Mouse (Mus musculus) neural tube, embryonic 14.5 days (tissue): ENCODE data around the gene Osbpl5. TPM values are rescaled to one million over a fixed set of nuclear protein-coding genes. Genes with fewer than 3 reads are reported as not detected.

Source experiments
- ATAC-seq: fragments of 200-750 bp; cut with Nextera tagmentation; 2 replicates; pipeline ENCODE4 v1.8.0; 2017; ENCODE audit warnings: low read depth, mild to moderate bottlenecking, moderate TSS enrichment, moderate library complexity
- H3K27ac ChIP-seq: fragments of 300-500 bp; sonication (generic); 2 replicates; pipeline ENCODE4 v1.5.1; 2014; ENCODE audit warnings: low read depth, mild to moderate bottlenecking, control low read depth, low read length, moderate library complexity, mixed read lengths
- H3K27me3 ChIP-seq: fragments of 300-500 bp; sonication (generic); 2 replicates; pipeline ENCODE4 v1.6.1; 2014; ENCODE audit warnings: low read length; ENCODE audit not compliant: control insufficient read depth, insufficient read depth
- H3K36me3 ChIP-seq: fragments of 300-500 bp; sonication (generic); 2 replicates; pipeline ENCODE4 v1.6.1; 2014; ENCODE audit warnings: low read length, mixed read lengths; ENCODE audit not compliant: control insufficient read depth, insufficient read depth
- H3K4me1 ChIP-seq: fragments of 300-500 bp; sonication (generic); 2 replicates; pipeline ENCODE4 v1.6.1; 2014; ENCODE audit warnings: low read length; ENCODE audit not compliant: control insufficient read depth, insufficient read depth
- H3K4me2 ChIP-seq: fragments of 300-500 bp; sonication (generic); 2 replicates; pipeline ENCODE4 v1.6.1; 2014; ENCODE audit warnings: mild to moderate bottlenecking, low read depth, low read length, control low read depth
- H3K4me3 ChIP-seq: fragments of 300-500 bp; sonication (generic); 2 replicates; pipeline ENCODE4 v1.5.1; 2014; ENCODE audit warnings: low read depth, low read length, control low read depth, mixed read lengths
- H3K9ac ChIP-seq: fragments of 300-500 bp; sonication (generic); replicated peaks from 2 replicates; pipeline ENCODE4 v1.6.1; 2014; ENCODE audit warnings: low read depth, mild to moderate bottlenecking, control low read depth, low read length, mixed read lengths
- H3K9me3 ChIP-seq: fragments of 300-500 bp; sonication (generic); 2 replicates; pipeline ENCODE4 v1.6.1; 2016; ENCODE audit warnings: low read length; ENCODE audit not compliant: control insufficient read depth
- WGBS: fragments of 180-500 bp; shearing (Covaris S2); extraction: QIAGEN DNeasy Blood & Tissue Kit; methylation state at CpG from one replicate; pipeline ENCODE4 v1.1.7; 2014; 5-methylcytosine and 5-hydroxymethylcytosine counted together
- polyA plus RNA-seq: library from polyadenylated mRNA; unstranded; fragments of >200 nt; fragmentation: Nextera tagmentation; extraction: Ambion mirVana; gene quantifications from 2 replicates; pipeline ENCODE4 v1.2.1, GENCODE M21; 2014

Gene Osbpl5
- 33.3 and 35.5 TPM in 2 replicates for polyA plus RNA-seq

GRCm38 (mm10) chr7:143756125-143757026 is at the start of gene Osbpl5:
Gene Osbpl5 (minus strand): TSS chr7:143756985.
- Histone ChIP-seq H3K9me3 (no peaks in the 10 kb centered on the region), H3K4me1 (0 out of 2 replicates have a peak, but pooled peaks cover 7% of the 10 kb centered on the region), H3K4me3 (peak within 1 kb of the TSS; percentile 29), H3K9ac (peak within 1 kb of the TSS; percentile 41), H3K4me2 (peak within 1 kb of the TSS; percentile 78), H3K27me3 (peaks cover 15% of the 10 kb centered on the region), H3K36me3 (no peaks in the 10 kb centered on the region), H3K27ac (no peak within 1 kb of the TSS)
- 31% methylated on average over 22 of the region's 22 CpGs for WGBS
- ATAC-seq: peak; percentile 8; the same call in 1 of the 2 replicates

DNA sequence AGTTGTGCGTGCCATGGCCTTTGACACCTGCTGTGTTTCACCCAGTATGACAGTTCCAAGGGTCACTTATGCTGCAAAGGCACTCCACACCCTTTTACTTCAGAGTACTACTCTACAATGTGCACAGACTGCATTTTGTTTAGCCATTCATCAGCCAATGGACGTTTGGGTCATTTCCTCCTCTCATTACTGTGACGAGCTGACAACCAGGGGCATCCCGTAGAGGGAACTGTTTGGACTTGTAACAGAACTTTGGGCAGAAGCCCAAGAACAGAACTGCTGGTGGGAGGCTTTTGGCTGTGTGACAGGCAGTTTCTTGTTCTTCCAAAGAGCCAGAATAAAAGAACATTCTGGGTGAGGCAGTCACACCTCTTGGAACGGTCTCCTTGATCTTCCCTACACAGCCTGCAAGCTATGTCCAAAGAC is 48.4 kb upstream of the Osbpl5 start:
- peaks cover 18% of the 10 kb centered on the region for H3K36me3 ChIP-seq
- WGBS: 70% methylated on average over 5 of the region's 5 CpGs
- H3K4me1 ChIP-seq: no peaks in the 10 kb centered on the region

DNA sequence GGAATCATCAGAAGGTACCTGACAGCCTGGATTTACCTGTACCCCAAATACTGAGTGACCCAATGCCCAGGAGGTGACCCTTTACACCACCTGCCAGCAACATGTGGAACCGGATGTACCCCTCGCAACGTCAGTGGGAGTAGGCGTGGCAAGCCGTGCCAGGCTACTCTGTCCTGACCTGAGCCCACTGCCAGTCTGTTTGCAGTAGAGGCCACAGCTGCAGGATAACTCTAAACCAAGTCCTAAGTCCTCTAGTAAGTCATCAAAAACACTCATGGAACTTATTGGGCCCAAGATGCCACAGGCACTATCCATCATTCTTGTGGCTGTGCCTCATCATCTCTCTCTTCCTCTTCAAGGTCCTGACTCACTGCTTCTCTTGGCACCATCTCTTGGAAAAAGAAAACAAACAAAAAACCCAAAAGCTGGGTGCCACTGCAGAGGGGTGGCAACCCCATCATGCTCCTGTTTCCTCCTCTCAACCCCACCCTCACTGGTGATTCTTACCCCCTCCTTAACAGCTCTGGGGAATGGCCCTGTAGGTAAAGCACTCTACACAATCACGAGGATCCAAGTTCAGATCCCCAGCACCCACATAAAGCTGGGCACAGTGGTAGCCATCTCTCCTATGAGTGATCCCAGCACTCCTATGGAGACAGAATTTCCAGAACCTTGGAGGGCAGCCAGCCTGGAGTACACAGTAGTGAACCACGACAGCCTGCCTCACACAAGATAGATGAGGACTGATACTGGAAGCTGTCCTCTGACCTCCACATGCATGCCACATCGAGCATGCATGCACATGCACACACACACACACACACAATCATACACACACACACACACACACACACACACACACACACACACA is 44.6 kb upstream of the Osbpl5 start:
- Histone ChIP-seq H3K27ac (no peak overlapping the region), H3K4me3 (no peak overlapping the region), H3K36me3 (peaks cover 22% of the 10 kb centered on the region), H3K27me3 (no peaks in the 10 kb centered on the region), H3K9me3 (no peaks in the 10 kb centered on the region), H3K9ac (no peak overlapping the region), H3K4me2 (no peak overlapping the region), H3K4me1 (no peaks in the 10 kb centered on the region)
- 90% methylated on average over 8 of the region's 8 CpGs for WGBS
- no peak for ATAC-seq

More for the DNA sequence above, 48.4 kb upstream of the Osbpl5 start:
- Histone ChIP-seq H3K27me3 (no peaks in the 10 kb centered on the region), H3K4me2 (no peak overlapping the region), H3K9ac (no peak overlapping the region), H3K27ac (no peak overlapping the region), H3K9me3 (no peaks in the 10 kb centered on the region), H3K4me3 (no peak overlapping the region)
- ATAC-seq: no peak; the same call in 1 of the 2 replicates

- no peak for ATAC-seq
- Histone ChIP-seq H3K27me3 (no peaks in the 10 kb centered on the region), H3K9me3 (no peaks in the 10 kb centered on the region), H3K9ac (no peak overlapping the region), H3K4me2 (no peak overlapping the region), H3K36me3 (peaks cover 24% of the 10 kb centered on the region; the same call in 1 of the 2 replicates), H3K4me1 (no peaks in the 10 kb centered on the region), H3K27ac (no peak overlapping the region), H3K4me3 (no peak overlapping the region)
- 94% methylated on average over 1 of the region's 1 CpGs for WGBS
Measured at GRCm38 (mm10) chr7:143800770-143801169, 44.0 kb upstream of the Osbpl5 start.

GRCm38 (mm10) chr7:143798783-143799182 is 42.0 kb upstream of the Osbpl5 start:
- no peaks in the 10 kb centered on the region for H3K9me3 ChIP-seq
- H3K36me3 ChIP-seq: peaks cover 20% of the 10 kb centered on the region; the same call in 1 of the 2 replicates
- WGBS: 92% methylated on average over 4 of the region's 4 CpGs
- no peak overlapping the region for H3K4me2 ChIP-seq
- no peak overlapping the region for H3K9ac ChIP-seq
- no peaks in the 10 kb centered on the region for H3K4me1 ChIP-seq
- no peak for ATAC-seq
- no peaks in the 10 kb centered on the region for H3K27me3 ChIP-seq
- H3K4me3 ChIP-seq: no peak overlapping the region
- no peak overlapping the region for H3K27ac ChIP-seq

- no peak overlapping the region for H3K4me3 ChIP-seq
- no peak overlapping the region for H3K27ac ChIP-seq
- peaks cover 11% of the 10 kb centered on the region; the same call in 1 of the 2 replicates for H3K36me3 ChIP-seq
- H3K9ac ChIP-seq: no peak overlapping the region
- H3K4me2 ChIP-seq: no peak overlapping the region
- 58% methylated on average over 4 of the region's 4 CpGs for WGBS
- H3K4me1 ChIP-seq: no peaks in the 10 kb centered on the region
- ATAC-seq: no peak
- H3K27me3 ChIP-seq: no peaks in the 10 kb centered on the region
- H3K9me3 ChIP-seq: no peaks in the 10 kb centered on the region
Measured at GRCm38 (mm10) chr7:143793121-143793520, 36.3 kb upstream of the Osbpl5 start.

- Histone ChIP-seq H3K27ac (no peak overlapping the region), H3K4me3 (no peak overlapping the region), H3K9ac (no peak overlapping the region), H3K27me3 (no peaks in the 10 kb centered on the region), H3K4me2 (no peak overlapping the region), H3K4me1 (no peaks in the 10 kb centered on the region), H3K9me3 (no peaks in the 10 kb centered on the region), H3K36me3 (peaks cover 5% of the 10 kb centered on the region; the same call in 1 of the 2 replicates)
- no peak for ATAC-seq
- 82% methylated on average over 6 of the region's 6 CpGs for WGBS
Measured at GRCm38 (mm10) chr7:143792336-143792985, 35.7 kb upstream of the Osbpl5 start.

- H3K4me1 ChIP-seq: peaks cover 10% of the 10 kb centered on the region
- no peaks in the 10 kb centered on the region for H3K9me3 ChIP-seq
- H3K4me2 ChIP-seq: peak within 1 kb of the TSS; percentile 69
- peak within 1 kb of the TSS; percentile 48 for H3K4me3 ChIP-seq
- peak within 1 kb of the TSS; percentile 65 for H3K9ac ChIP-seq
- ATAC-seq: peak; percentile 89
- peak within 1 kb of the TSS; percentile 62 for H3K27ac ChIP-seq
- 5% methylated on average over 20 of the region's 21 CpGs for WGBS
- H3K27me3 ChIP-seq: no peaks in the 10 kb centered on the region
- no peaks in the 10 kb centered on the region for H3K36me3 ChIP-seq
Measured at GRCm38 (mm10) chr7:143783996-143784829, 27.4 kb upstream of the Osbpl5 start, which contains the start of gene Mrgpre. Gene Mrgpre (minus strand): TSS chr7:143784500.
